Mouse (Mus musculus): ENCODE results near the gene Ppig. TPM values are rescaled to one million over a fixed set of nuclear protein-coding genes. Genes with fewer than 3 reads are reported as not detected.
"Not testable (repeated sequence)": the region's sequence is repeated elsewhere in the genome, so short reads cannot be mapped to it uniquely, and the experiment has no call there.

The Ppig gene
- total RNA-seq (2021) = 10 to 100 TPM; 89.5 to 95.0 TPM
- long read RNA-seq, experiment 1, full-length matches to known transcripts = 14 of 22 reads
- long read RNA-seq, experiment 1, partial matches to known transcripts = 1 of 22 reads
- long read RNA-seq, experiment 1, other reads (novel, unspliced or antisense) = 7 of 22 reads
- long read RNA-seq, experiment 2, full-length matches to known transcripts = 20 of 50 reads
- long read RNA-seq, experiment 2, partial matches to known transcripts = 10 of 50 reads
- long read RNA-seq, experiment 2, other reads (novel, unspliced or antisense) = 20 of 50 reads

GRCm38 (mm10) chr2:69722273-69722649 lies at the start of gene Ppig:
Gene Ppig, plus strand, starts transcription at chr2:69722545.
- no peak for DNase-seq (ENCODE audit: low spot score in 2 of 2)

GRCm38 (mm10) chr2:69673723-69674122 lies 48.6 kb upstream of the Ppig start:
- no peak for DNase-seq (ENCODE audit: low spot score in 2 of 2)

DNA sequence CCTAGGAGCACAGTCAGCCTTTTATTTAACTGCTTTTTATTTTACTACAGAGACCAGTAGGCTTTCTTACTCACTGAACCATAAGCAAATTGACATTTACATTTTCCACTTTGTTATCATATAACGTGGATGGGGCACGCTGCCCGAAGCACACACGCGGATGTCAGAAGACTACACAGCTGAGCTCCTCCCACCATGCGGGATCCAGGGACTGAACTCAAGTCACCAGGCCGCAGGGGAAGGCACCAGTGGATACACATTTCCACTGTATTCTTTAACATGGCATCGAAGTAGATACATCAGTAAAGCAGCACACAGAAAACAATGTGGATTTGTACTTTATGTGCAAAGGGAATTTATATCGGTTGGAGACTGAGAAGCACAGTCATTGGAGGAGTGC lies 47.1 kb upstream of the Ppig start:
- DNase-seq (ENCODE audit: low spot score in 2 of 2) = no peak

DNA sequence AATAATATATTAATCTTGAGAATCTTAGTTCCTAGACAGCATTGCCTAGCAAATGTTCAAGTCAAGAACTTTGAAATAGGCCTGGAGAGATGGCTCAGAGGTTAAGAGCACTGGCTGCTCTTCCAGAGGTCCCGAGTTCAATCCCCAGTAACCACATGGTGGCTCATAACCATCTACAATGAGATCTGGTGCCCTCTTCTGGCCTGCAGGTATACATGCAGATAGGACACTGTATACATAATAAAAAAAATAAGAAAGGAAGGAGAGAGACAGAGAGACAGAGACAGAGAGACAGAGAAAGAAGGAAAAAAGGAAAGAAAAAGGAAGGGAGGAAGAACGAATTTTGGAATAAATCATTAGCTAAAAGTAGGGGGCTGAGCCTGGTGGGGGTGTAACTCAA lies 45.6 kb upstream of the Ppig start:
- DNase-seq (ENCODE audit: low spot score in 2 of 2) = no peak

DNA sequence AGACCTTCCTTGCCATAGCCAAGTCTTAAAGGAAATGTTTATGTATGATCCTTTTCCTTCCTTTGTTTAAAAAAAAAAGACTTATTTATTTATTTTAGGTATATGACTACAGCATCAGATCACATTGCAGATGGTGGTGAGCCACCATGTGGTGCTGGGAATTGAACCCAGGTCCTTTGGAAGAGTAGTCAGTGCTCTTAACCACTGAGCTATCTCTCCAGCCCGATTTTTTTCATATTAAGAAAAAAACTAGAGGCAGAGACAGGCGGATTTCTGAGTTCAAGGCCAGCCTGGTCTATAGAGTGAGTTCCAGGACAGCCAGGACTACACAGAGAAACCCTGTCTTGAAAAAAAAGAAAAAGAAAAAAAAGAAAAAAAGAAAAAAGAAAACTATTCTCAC lies 45.1 kb upstream of the Ppig start:
- DNase-seq (ENCODE audit: low spot score in 2 of 2) = not testable (repeated sequence)

DNA sequence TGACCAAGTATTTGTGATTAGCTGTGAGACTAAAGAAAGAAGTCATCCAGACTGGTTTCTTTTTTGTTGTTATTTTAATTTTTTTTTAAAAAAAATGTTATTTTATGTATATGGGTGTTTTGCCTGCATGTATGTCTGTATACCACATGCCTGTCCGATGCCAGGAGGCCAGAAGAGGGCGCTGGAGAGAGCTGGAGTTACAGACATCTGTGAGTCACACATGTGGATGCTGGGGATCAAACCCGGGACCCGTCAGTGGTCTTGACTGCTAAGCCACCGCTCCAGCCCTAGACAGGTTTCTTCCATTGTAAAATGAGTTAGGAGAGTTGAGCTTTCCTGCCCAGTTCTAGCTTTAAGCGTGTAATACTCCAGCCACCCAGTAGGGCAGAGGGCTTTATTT lies 42.4 kb upstream of the Ppig start:
- DNase-seq (ENCODE audit: low spot score in 2 of 2) = no peak

GRCm38 (mm10) chr2:69681931-69682330 lies 40.4 kb upstream of the Ppig start:
- no peak for DNase-seq (ENCODE audit: low spot score in 2 of 2)

GRCm38 (mm10) chr2:69683036-69683805 lies 39.1 kb upstream of the Ppig start:
- DNase-seq (ENCODE audit: low spot score in 2 of 2) = no peak

DNA sequence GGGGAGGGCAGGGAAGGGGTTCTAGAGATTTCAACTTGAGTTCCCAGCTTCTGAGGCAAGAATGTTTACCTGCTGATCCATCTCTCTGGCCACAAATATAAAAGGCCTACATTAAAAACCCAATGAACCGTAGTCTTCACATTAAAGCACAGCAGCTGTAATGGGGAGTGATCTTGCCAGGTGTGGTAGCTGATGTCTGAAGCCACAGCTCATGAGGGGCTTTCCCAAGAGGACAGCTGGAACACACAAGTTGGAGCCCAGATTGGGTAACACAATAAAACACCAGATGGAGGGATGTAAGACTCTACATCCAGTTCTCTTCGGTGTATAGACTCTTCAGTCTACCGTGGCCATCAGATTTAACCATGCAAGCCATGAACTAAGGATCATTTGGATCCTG lies 37.9 kb upstream of the Ppig start:
- no peak for DNase-seq (ENCODE audit: low spot score in 2 of 2)

DNA sequence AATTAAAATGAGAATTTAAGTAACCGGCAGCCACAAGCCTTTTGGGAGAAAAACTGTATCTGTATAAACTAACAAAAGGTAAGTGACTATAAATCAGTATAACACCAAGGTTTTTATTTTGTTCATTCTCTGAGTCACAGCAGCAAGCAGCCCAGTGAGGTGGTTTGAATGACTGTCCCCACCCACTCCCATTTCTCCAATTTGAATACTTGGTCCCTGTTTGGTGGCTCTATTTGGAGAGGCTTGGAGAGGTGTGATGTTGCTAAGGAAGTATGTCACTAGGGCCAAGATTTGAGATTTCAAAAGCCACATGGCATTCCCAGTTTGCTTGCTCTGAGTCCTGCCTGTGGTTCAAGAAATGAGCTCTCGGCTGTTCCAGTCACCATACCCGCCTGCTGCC lies 32.1 kb upstream of the Ppig start:
- DNase-seq (ENCODE audit: low spot score in 2 of 2) = no peak

- no peak for DNase-seq (ENCODE audit: low spot score in 2 of 2)
Observed at GRCm38 (mm10) chr2:69690843-69691242, 31.5 kb upstream of the Ppig start.

GRCm38 (mm10) chr2:69693501-69693900 lies 28.8 kb upstream of the Ppig start:
- DNase-seq (ENCODE audit: low spot score in 2 of 2) = no peak

DNA sequence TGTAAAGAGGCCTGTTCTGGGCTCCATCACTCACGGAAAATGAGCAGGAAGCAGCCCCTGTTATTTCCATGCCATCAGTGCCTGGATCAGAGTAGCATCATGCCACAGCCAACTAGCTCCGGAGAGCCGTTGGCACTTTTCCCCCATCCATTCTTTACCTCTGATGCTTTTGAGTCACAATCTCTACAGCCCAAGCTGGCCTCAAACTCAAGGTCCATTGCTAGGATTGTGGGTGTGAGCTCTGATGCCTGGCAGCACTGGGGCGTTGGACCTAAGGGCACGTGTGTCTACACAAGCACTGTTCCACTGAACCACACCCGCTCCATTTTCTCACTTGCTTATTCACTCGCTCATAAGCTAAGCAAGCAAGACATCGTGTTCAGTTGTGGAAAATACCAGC lies 21.9 kb upstream of the Ppig start:
- no peak for DNase-seq (ENCODE audit: low spot score in 2 of 2)

GRCm38 (mm10) chr2:69712171-69712570 lies 10.2 kb upstream of the Ppig start:
- DNase-seq (ENCODE audit: low spot score in 2 of 2) = no peak

DNA sequence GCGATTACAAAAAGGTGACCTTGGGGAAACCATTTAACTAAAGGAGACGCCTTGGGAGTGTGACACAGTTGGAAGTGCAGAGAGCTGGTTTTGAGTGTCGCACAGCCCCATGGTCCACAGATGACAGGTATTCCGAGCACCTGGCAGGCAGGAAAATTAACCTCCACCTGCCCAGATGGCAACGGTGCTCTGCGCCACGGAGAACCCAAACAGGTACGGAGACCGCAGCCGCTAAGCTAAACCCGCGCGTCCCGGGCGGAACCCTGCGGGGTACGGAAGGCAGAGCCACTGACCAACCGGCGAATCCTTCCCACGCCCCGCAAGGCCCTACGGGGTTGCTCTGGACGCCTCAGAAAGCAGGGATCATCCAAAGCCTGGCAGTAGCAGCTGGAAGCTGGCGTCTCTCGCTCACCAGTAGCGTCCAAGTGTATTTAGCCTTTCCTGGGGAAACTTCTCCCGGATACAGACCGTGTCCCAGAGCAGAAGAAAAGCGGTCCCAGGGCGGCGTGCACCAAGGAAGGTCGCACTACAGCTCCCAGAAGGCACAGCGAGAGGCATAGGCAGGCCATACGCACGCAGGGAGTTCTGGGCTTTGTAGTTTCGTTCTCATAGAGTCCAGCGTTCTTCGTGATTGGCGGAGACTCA lies 9.2 kb upstream of the Ppig start, which contains the start of gene Fastkd1:
Fastkd1 (minus strand) TSS at position 536 of the 645 bp plus-strand sequence.
- peak; percentile 46 to 66 for DNase-seq (ENCODE audit: low spot score in 2 of 2)

DNA sequence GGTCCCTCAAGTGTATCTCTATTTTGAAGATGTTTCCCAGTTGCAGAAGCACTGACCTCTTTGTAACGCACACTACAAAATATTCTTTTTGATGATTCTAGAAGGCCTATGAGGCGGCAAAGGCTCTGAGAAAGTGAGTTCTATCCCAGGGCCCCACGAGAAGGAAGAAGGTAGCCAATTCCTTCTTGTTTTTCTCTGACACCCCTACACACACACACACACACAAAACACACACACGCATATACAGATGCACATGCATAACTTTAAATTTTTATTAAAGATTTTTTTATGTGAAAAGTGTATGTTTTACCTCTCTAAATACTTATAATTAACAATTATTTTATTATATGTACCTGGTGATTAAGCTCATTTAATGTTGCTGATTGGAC lies 8.7 kb upstream of the Ppig start:
- DNase-seq (ENCODE audit: low spot score in 2 of 2) = no peak

DNA sequence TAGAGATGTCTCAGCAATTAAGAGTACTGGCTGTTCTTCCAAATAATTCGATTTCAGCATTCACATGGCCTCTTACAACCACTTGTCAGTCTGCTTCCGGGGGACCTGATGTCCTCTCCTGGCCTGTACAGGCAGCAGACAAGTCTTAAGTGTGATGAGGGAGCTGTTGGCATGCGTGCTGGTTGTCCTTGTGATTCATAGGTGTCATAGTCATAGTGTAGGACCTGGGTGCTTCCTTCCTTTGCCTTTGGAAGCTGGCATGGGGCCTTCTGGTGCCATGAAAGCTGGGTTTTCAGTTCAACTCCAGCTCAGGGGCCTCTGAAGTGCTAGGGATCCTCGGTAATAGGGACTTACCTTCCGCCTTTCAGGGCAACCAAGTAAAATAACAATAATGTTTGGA lies 8.2 kb upstream of the Ppig start:
- DNase-seq (ENCODE audit: low spot score in 2 of 2) = no peak

DNA sequence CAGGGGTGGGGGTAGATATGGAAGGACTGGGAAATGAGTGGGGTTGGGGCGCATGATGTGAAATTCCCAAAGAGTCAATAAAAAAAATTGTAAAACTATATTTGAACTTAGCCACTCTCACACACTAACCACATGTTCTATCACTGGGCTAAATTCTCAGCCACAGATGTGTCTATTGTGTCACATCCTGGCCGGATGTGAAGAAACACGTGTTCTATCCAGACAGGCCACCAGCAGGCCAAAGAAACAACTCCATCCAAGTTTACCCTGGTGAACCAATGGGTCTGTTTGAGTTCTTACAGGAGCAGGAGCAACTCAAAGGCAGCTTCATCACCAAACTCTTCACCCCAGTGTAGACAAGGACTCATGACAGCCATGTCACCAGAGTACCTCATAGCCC lies 5.9 kb upstream of the Ppig start:
- DNase-seq (ENCODE audit: low spot score in 2 of 2) = no peak

DNA sequence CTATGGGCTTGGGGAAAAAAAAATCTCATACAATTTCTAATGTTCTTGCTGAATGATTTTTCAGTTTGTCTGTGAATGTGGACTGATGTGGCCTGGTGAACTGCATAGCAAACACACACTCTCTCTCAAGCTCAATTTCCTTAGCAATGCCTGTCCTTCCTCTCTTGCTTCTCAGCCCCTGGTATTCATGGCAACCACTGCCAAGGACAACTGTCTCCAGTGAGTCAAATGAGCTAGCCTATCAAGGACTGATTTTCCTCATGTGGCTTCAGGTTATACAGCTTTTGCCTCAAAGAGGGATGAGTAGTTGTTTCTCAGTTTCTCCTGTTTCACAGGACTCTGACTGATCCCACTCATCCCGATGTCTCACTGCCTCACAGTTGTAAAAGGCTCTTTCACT lies 3.2 kb upstream of the Ppig start:
- peak in 1 of 2 experiments; percentile 14 for DNase-seq (ENCODE audit: low spot score in 2 of 2)

- DNase-seq (ENCODE audit: low spot score in 2 of 2) = peak; percentile 81
Observed at GRCm38 (mm10) chr2:69722650-69723518, 539 bp downstream of the Ppig start.

GRCm38 (mm10) chr2:69723519-69723825 lies 1.1 kb downstream of the Ppig start:
- DNase-seq (ENCODE audit: low spot score in 2 of 2) = no peak

- DNase-seq (ENCODE audit: low spot score in 2 of 2) = no peak
Observed at GRCm38 (mm10) chr2:69745091-69745490, 22.7 kb downstream of the Ppig start.

All from adrenal gland, postnatal 4 days (tissue).